Mouse (Mus musculus) layer of hippocampus, postnatal 36 days (tissue): ENCODE results near the gene Gm20431. TPM values are rescaled to one million over a fixed set of nuclear protein-coding genes. Genes with fewer than 3 reads are reported as not detected.

Experiments
- DNase-seq, 2 experiments: peaks; one replicate each; pipeline ENCODE4 v3.0.0; 2022
- total RNA-seq, 2 experiments: library from RNA; stranded (reverse); gene quantifications; 2 replicates each; pipeline ENCODE4 v1.2.3; 2021

Gm20431 gene
- 10 to 100 TPM; 39.4 to 47.0 TPM for total RNA-seq

GRCm38 (mm10) chr2:167661270-167662203 is at the start of gene Gm20431:
Gene Gm20431, minus strand, starts transcription at chr2:167661496.
- peak; percentile 92 to 93 for DNase-seq

- DNase-seq, result no peak
Measured at GRCm38 (mm10) chr2:167710574-167710973, 49.3 kb upstream of the Gm20431 start.

- DNase-seq, result no peak
Measured at GRCm38 (mm10) chr2:167709969-167710368, 48.7 kb upstream of the Gm20431 start.

GRCm38 (mm10) chr2:167708373-167708772 is 47.1 kb upstream of the Gm20431 start:
- DNase-seq, result no peak

- no peak for DNase-seq
Measured at GRCm38 (mm10) chr2:167706183-167706939, 45.1 kb upstream of the Gm20431 start.

- DNase-seq, result no peak
Measured at GRCm38 (mm10) chr2:167704409-167704808, 43.1 kb upstream of the Gm20431 start.

- DNase-seq, result no peak
Measured at GRCm38 (mm10) chr2:167702126-167702525, 40.8 kb upstream of the Gm20431 start.

GRCm38 (mm10) chr2:167701472-167701871 is 40.2 kb upstream of the Gm20431 start:
- no peak for DNase-seq

- no peak for DNase-seq
Measured at GRCm38 (mm10) chr2:167700018-167700417, 38.7 kb upstream of the Gm20431 start.

GRCm38 (mm10) chr2:167697902-167698301 is 36.6 kb upstream of the Gm20431 start:
- DNase-seq, result no peak

- no peak for DNase-seq
Measured at GRCm38 (mm10) chr2:167696143-167696542, 34.8 kb upstream of the Gm20431 start.

- DNase-seq, result no peak
Measured at GRCm38 (mm10) chr2:167695491-167695890, 34.2 kb upstream of the Gm20431 start.

GRCm38 (mm10) chr2:167694963-167695362 is 33.7 kb upstream of the Gm20431 start:
- DNase-seq, result no peak

GRCm38 (mm10) chr2:167694244-167694643 is 32.9 kb upstream of the Gm20431 start:
- DNase-seq, result no peak

GRCm38 (mm10) chr2:167693540-167693939 is 32.2 kb upstream of the Gm20431 start:
- DNase-seq, result no peak

GRCm38 (mm10) chr2:167692831-167693230 is 31.5 kb upstream of the Gm20431 start:
- no peak for DNase-seq

GRCm38 (mm10) chr2:167691871-167692661 is 30.8 kb upstream of the Gm20431 start:
- DNase-seq, result no peak

- DNase-seq, result no peak
Measured at GRCm38 (mm10) chr2:167691410-167691809, 30.1 kb upstream of the Gm20431 start.

- peak; percentile 59 to 63 for DNase-seq
Measured at GRCm38 (mm10) chr2:167690962-167691311, 29.6 kb upstream of the Gm20431 start.

- peak; percentile 72 to 75 for DNase-seq
Measured at GRCm38 (mm10) chr2:167690219-167690961, 29.1 kb upstream of the Gm20431 start.

GRCm38 (mm10) chr2:167689501-167690218 is 28.4 kb upstream of the Gm20431 start, which contains the start of gene Tmem189:
Gene Tmem189, minus strand, starts transcription at chr2:167689822.
- DNase-seq, result peak; percentile 44 to 59
